Mouse (Mus musculus): Measurements from ENCODE around the gene Prpf3. TPM values are rescaled to one million over a fixed set of nuclear protein-coding genes. Genes with fewer than 3 reads are reported as not detected.

The Prpf3 gene
- total and polyA plus RNA-seq, 2 experiments from 2014 or later: 14.3 to 24.9 TPM

- Histone ChIP-seq H3K4me2 (ENCODE audit: low read depth) (no peak overlapping the region), H3K9ac (no peak overlapping the region), H3K4me1 (ENCODE audit: insufficient read depth) (no peaks in the 10 kb centered on the region), H3K36me3 (ENCODE audit: insufficient read depth) (peaks cover 7% of the 10 kb centered on the region; the same call in 1 of the 2 replicates), H3K27ac (ENCODE audit: low read depth, low read length) (no peak overlapping the region), H3K27me3 (ENCODE audit: insufficient read depth, low read length) (no peaks in the 10 kb centered on the region), H3K4me3 (ENCODE audit: low read depth, low read length) (no peak overlapping the region), H3K9me3 (ENCODE audit: low read length) (no peaks in the 10 kb centered on the region)
- WGBS: 86% methylated on average over 1 of the region's 1 CpGs
- ATAC-seq: no peak
- TF ChIP-seq CTCF (IDR thresholded peaks at IDR 0.05; ENCODE audit: low read depth): no peak
- DNase-seq: no peak
These were observed 49.0 kb downstream of the Prpf3 start for GRCm38 (mm10) chr3:95806677-95807076.

GRCm38 (mm10) chr3:95803851-95804250 lies 51.8 kb downstream of the Prpf3 start:
- Histone ChIP-seq H3K36me3 (ENCODE audit: insufficient read depth) (peaks cover 7% of the 10 kb centered on the region; the same call in 1 of the 2 replicates), H3K9ac (no peak overlapping the region), H3K4me3 (ENCODE audit: low read depth, low read length) (no peak overlapping the region), H3K27ac (ENCODE audit: low read depth, low read length) (no peak overlapping the region), H3K9me3 (ENCODE audit: low read length) (no peaks in the 10 kb centered on the region), H3K4me2 (ENCODE audit: low read depth) (no peak overlapping the region), H3K27me3 (ENCODE audit: insufficient read depth, low read length) (no peaks in the 10 kb centered on the region), H3K4me1 (ENCODE audit: insufficient read depth) (no peaks in the 10 kb centered on the region)
- 95% methylated on average over 4 of the region's 4 CpGs for WGBS
- TF ChIP-seq CTCF (IDR thresholded peaks at IDR 0.05; ENCODE audit: low read depth): no peak
- ATAC-seq (no peak), DNase-seq (no peak)

GRCm38 (mm10) chr3:95798756-95799155 lies 56.9 kb downstream of the Prpf3 start:
- 85% methylated on average over 4 of the region's 4 CpGs for WGBS
- ATAC-seq (no peak), DNase-seq (no peak)
- Histone ChIP-seq H3K4me3 (ENCODE audit: low read depth, low read length) (no peak overlapping the region), H3K27ac (ENCODE audit: low read depth, low read length) (no peak overlapping the region), H3K9ac (no peak overlapping the region), H3K9me3 (ENCODE audit: low read length) (no peaks in the 10 kb centered on the region), H3K36me3 (ENCODE audit: insufficient read depth) (no peaks in the 10 kb centered on the region), H3K4me2 (ENCODE audit: low read depth) (no peak overlapping the region), H3K27me3 (ENCODE audit: insufficient read depth, low read length) (no peaks in the 10 kb centered on the region), H3K4me1 (ENCODE audit: insufficient read depth) (no peaks in the 10 kb centered on the region)
- no peak for TF ChIP-seq CTCF (IDR thresholded peaks at IDR 0.05; ENCODE audit: low read depth)

- DNase-seq (no peak), ATAC-seq (no peak)
- H3K4me1 ChIP-seq (ENCODE audit: insufficient read depth): no peaks in the 10 kb centered on the region
- H3K9ac ChIP-seq: no peak overlapping the region
- H3K36me3 ChIP-seq (ENCODE audit: insufficient read depth): 0 out of 2 replicates have a peak, but pooled peaks cover under 1% of the 10 kb centered on the region
- H3K27me3 ChIP-seq (ENCODE audit: insufficient read depth, low read length): no peaks in the 10 kb centered on the region
- no peak overlapping the region for H3K27ac ChIP-seq (ENCODE audit: low read depth, low read length)
- H3K4me3 ChIP-seq (ENCODE audit: low read depth, low read length): no peak overlapping the region
- TF ChIP-seq CTCF (IDR thresholded peaks at IDR 0.05; ENCODE audit: low read depth): no peak
- 86% methylated on average over 1 of the region's 1 CpGs for WGBS
- no peaks in the 10 kb centered on the region for H3K9me3 ChIP-seq (ENCODE audit: low read length)
- no peak overlapping the region for H3K4me2 ChIP-seq (ENCODE audit: low read depth)
These were observed 61.4 kb downstream of the Prpf3 start for GRCm38 (mm10) chr3:95794299-95794698.

GRCm38 (mm10) chr3:95793662-95794061 lies 62.0 kb downstream of the Prpf3 start:
- Histone ChIP-seq H3K9me3 (ENCODE audit: low read length) (no peaks in the 10 kb centered on the region), H3K4me1 (ENCODE audit: insufficient read depth) (no peaks in the 10 kb centered on the region), H3K4me2 (ENCODE audit: low read depth) (no peak overlapping the region), H3K27ac (ENCODE audit: low read depth, low read length) (no peak overlapping the region), H3K27me3 (ENCODE audit: insufficient read depth, low read length) (no peaks in the 10 kb centered on the region), H3K4me3 (ENCODE audit: low read depth, low read length) (no peak overlapping the region), H3K9ac (no peak overlapping the region), H3K36me3 (ENCODE audit: insufficient read depth) (0 out of 2 replicates have a peak, but pooled peaks cover 5% of the 10 kb centered on the region)
- TF ChIP-seq CTCF (IDR thresholded peaks at IDR 0.05; ENCODE audit: low read depth): no peak
- ATAC-seq (no peak), DNase-seq (no peak)
- WGBS: 86% methylated on average over 2 of the region's 2 CpGs

GRCm38 (mm10) chr3:95785501-95785900 lies 70.2 kb downstream of the Prpf3 start:
- Histone ChIP-seq H3K27me3 (ENCODE audit: insufficient read depth, low read length) (no peaks in the 10 kb centered on the region), H3K4me2 (ENCODE audit: low read depth) (no peak overlapping the region), H3K9ac (no peak overlapping the region), H3K4me1 (ENCODE audit: insufficient read depth) (no peaks in the 10 kb centered on the region), H3K4me3 (ENCODE audit: low read depth, low read length) (no peak overlapping the region), H3K27ac (ENCODE audit: low read depth, low read length) (no peak overlapping the region), H3K36me3 (ENCODE audit: insufficient read depth) (peaks cover 42% of the 10 kb centered on the region), H3K9me3 (ENCODE audit: low read length) (no peaks in the 10 kb centered on the region)
- WGBS: 92% methylated on average over 4 of the region's 4 CpGs
- DNase-seq (no peak), ATAC-seq (no peak)
- TF ChIP-seq CTCF (IDR thresholded peaks at IDR 0.05; ENCODE audit: low read depth): no peak

Other genes starting within 250 kb of the Prpf3 start
- 140 and 146 TPM in 2 replicates for gene Ensa, start 230.9 kb downstream of the Prpf3 start, total RNA-seq (2014; rRNA removed)
- 145 and 151 TPM in 2 replicates for gene Ensa, start 230.9 kb downstream of the Prpf3 start, polyA plus RNA-seq (2015; fragmentation: Nextera tagmentation; extraction: Ambion mirVana)
- gene Mcl1, start 197.1 kb downstream of the Prpf3 start, total RNA-seq (2014; rRNA removed): 131 and 137 TPM in 2 replicates
- 42.9 and 46.6 TPM in 2 replicates for gene Mcl1, start 197.1 kb downstream of the Prpf3 start, polyA plus RNA-seq (2015; fragmentation: Nextera tagmentation; extraction: Ambion mirVana)
- 0.81 and 1.8 TPM in 2 replicates for gene Adamtsl4, start 168.0 kb downstream of the Prpf3 start, total RNA-seq (2014; rRNA removed)
- 0.67 and 2.0 TPM in 2 replicates for gene Adamtsl4, start 168.0 kb downstream of the Prpf3 start, polyA plus RNA-seq (2015; fragmentation: Nextera tagmentation; extraction: Ambion mirVana)
- 3.3 and 4.8 TPM in 2 replicates for gene Ecm1, start 116.3 kb downstream of the Prpf3 start, total RNA-seq (2014; rRNA removed)
- 8.3 and 8.7 TPM in 2 replicates for gene Ecm1, start 116.3 kb downstream of the Prpf3 start, polyA plus RNA-seq (2015; fragmentation: Nextera tagmentation; extraction: Ambion mirVana)
- gene Tars2, start 95.7 kb downstream of the Prpf3 start, total RNA-seq (2014; rRNA removed): 40.2 and 52.6 TPM in 2 replicates
- gene Tars2, start 95.7 kb downstream of the Prpf3 start, polyA plus RNA-seq (2015; fragmentation: Nextera tagmentation; extraction: Ambion mirVana): 36.5 and 41.2 TPM in 2 replicates
- 32.2 and 43.7 TPM in 2 replicates for gene Rprd2, start 37.0 kb downstream of the Prpf3 start, total RNA-seq (2014; rRNA removed)
- 17.2 and 21.0 TPM in 2 replicates for gene Rprd2, start 37.0 kb downstream of the Prpf3 start, polyA plus RNA-seq (2015; fragmentation: Nextera tagmentation; extraction: Ambion mirVana)
- 113 and 193 TPM in 2 replicates for gene Mrps21, start 15.6 kb upstream of the Prpf3 start, total RNA-seq (2014; rRNA removed)
- 251 and 296 TPM in 2 replicates for gene Mrps21, start 15.6 kb upstream of the Prpf3 start, polyA plus RNA-seq (2015; fragmentation: Nextera tagmentation; extraction: Ambion mirVana)
- 3.4 and 5.9 TPM in 2 replicates for gene Ciart, start 26.4 kb upstream of the Prpf3 start, total RNA-seq (2014; rRNA removed)
- gene Ciart, start 26.4 kb upstream of the Prpf3 start, polyA plus RNA-seq (2015; fragmentation: Nextera tagmentation; extraction: Ambion mirVana): 8.2 and 11.2 TPM in 2 replicates
- 5.7 and 9.9 TPM in 2 replicates for gene BC028528, start 36.1 kb upstream of the Prpf3 start, total RNA-seq (2014; rRNA removed)
- gene BC028528, start 36.1 kb upstream of the Prpf3 start, polyA plus RNA-seq (2015; fragmentation: Nextera tagmentation; extraction: Ambion mirVana): 14.9 and 18.4 TPM in 2 replicates
- gene Aph1a, start 38.1 kb upstream of the Prpf3 start, total RNA-seq (2014; rRNA removed): 59.3 and 77.2 TPM in 2 replicates
- 44.3 and 46.0 TPM in 2 replicates for gene Aph1a, start 38.1 kb upstream of the Prpf3 start, polyA plus RNA-seq (2015; fragmentation: Nextera tagmentation; extraction: Ambion mirVana)
- 5.0 and 9.4 TPM in 2 replicates for gene Car14, start 48.8 kb upstream of the Prpf3 start, total RNA-seq (2014; rRNA removed)
- gene Car14, start 48.8 kb upstream of the Prpf3 start, polyA plus RNA-seq (2015; fragmentation: Nextera tagmentation; extraction: Ambion mirVana): 11.2 and 12.8 TPM in 2 replicates
- 27.5 and 34.4 TPM in 2 replicates for gene Anp32e, start 73.4 kb upstream of the Prpf3 start, total RNA-seq (2014; rRNA removed)
- gene Anp32e, start 73.4 kb upstream of the Prpf3 start, polyA plus RNA-seq (2015; fragmentation: Nextera tagmentation; extraction: Ambion mirVana): 84.1 and 109 TPM in 2 replicates
- gene Plekho1, start 140.1 kb upstream of the Prpf3 start, total RNA-seq (2014; rRNA removed): 93.5 and 135 TPM in 2 replicates
- gene Plekho1, start 140.1 kb upstream of the Prpf3 start, polyA plus RNA-seq (2015; fragmentation: Nextera tagmentation; extraction: Ambion mirVana): 51.8 and 60.1 TPM in 2 replicates
- 59.5 and 60.5 TPM in 2 replicates for gene Vps45, start 202.6 kb upstream of the Prpf3 start, total RNA-seq (2014; rRNA removed)
- 65.1 and 68.3 TPM in 2 replicates for gene Vps45, start 202.6 kb upstream of the Prpf3 start, polyA plus RNA-seq (2015; fragmentation: Nextera tagmentation; extraction: Ambion mirVana)
- gene Otud7b, start 248.6 kb upstream of the Prpf3 start, total RNA-seq (2014; rRNA removed): 6.2 and 13.5 TPM in 2 replicates
- 5.7 and 8.8 TPM in 2 replicates for gene Otud7b, start 248.6 kb upstream of the Prpf3 start, polyA plus RNA-seq (2015; fragmentation: Nextera tagmentation; extraction: Ambion mirVana)

All from forebrain, postnatal 0 days (tissue).